Mouse (Mus musculus): Measurements from ENCODE around the gene Alx1. TPM values are rescaled to one million over a fixed set of nuclear protein-coding genes. Genes with fewer than 3 reads are reported as not detected.

Alx1 gene
- not detected in 2 replicates for polyA plus RNA-seq (2015; fragmentation: Nextera tagmentation; extraction: Ambion mirVana)

GRCm38 (mm10) chr10:103029730-103030490 is at the start of gene Alx1:
Gene Alx1 (minus strand): TSS chr10:103030215.

Other genes starting within 250 kb of the Alx1 start
- gene Lrriq1, start 206.1 kb upstream of the Alx1 start, polyA plus RNA-seq (2015; fragmentation: Nextera tagmentation; extraction: Ambion mirVana), result 2.7 and 2.9 TPM in 2 replicates